Mouse (Mus musculus) kidney, postnatal 0 days (tissue): ENCODE data around the gene Rnf26. TPM values are rescaled to one million over a fixed set of nuclear protein-coding genes. Genes with fewer than 3 reads are reported as not detected.

ENCODE experiments used
- ATAC-seq: fragments of 200-750 bp; cut with Nextera tagmentation; replicated peaks from 2 replicates; pipeline ENCODE4 v1.8.0; 2017; ENCODE audit warnings: low read depth, moderate number of reproducible peaks, moderate TSS enrichment, moderate library complexity; ENCODE audit not compliant: low FRiP score
- DNase-seq: peaks from one replicate; pipeline ENCODE4 v3.0.0-alpha.2; 2016; ENCODE audit warnings: low spot score
- H3K27ac ChIP-seq: fragments of 300-500 bp; sonication (generic); 2 replicates; pipeline ENCODE4 v1.5.1; 2014; ENCODE audit warnings: mild to moderate bottlenecking
- H3K27me3 ChIP-seq: fragments of 300-500 bp; sonication (generic); 2 replicates; pipeline ENCODE4 v1.6.1; 2014; ENCODE audit warnings: low read length, mixed read lengths; ENCODE audit not compliant: insufficient read depth
- H3K36me3 ChIP-seq: fragments of 300-500 bp; sonication (generic); 2 replicates; pipeline ENCODE4 v1.6.1; 2014; ENCODE audit warnings: low read length, mixed read lengths; ENCODE audit not compliant: insufficient read depth
- H3K4me1 ChIP-seq: fragments of 300-500 bp; sonication (generic); replicated peaks from 2 replicates; pipeline ENCODE4 v1.6.1; 2014; ENCODE audit warnings: antibody characterized with exemption, low read length, mixed read lengths; ENCODE audit not compliant: insufficient read depth
- H3K4me2 ChIP-seq: fragments of 300-500 bp; sonication (generic); 2 replicates; pipeline ENCODE4 v1.6.1; 2014; ENCODE audit warnings: mild to moderate bottlenecking, low read length, moderate library complexity, mixed read lengths
- H3K4me3 ChIP-seq: fragments of 300-500 bp; sonication (generic); replicated peaks from 2 replicates; pipeline ENCODE4 v1.5.1; 2014; ENCODE audit warnings: low read depth, low read length
- H3K9ac ChIP-seq: fragments of 300-500 bp; sonication (generic); 2 replicates; pipeline ENCODE4 v1.6.1; 2014; ENCODE audit warnings: low read depth, low read length
- H3K9me3 ChIP-seq: fragments of 300-500 bp; sonication (generic); replicated peaks from 2 replicates; pipeline ENCODE4 v1.6.1; 2016; ENCODE audit warnings: low read length, inconsistent platforms, mixed read lengths
- CTCF ChIP-seq: IDR thresholded peaks from 2 replicates; pipeline ENCODE4 v1.5.1; 2016; ENCODE audit warnings: antibody characterized with exemption, low read depth, mild to moderate bottlenecking, moderate library complexity
- WGBS: fragments of 180-500 bp; shearing (Covaris S2); extraction: QIAGEN DNeasy Blood & Tissue Kit; methylation state at CpG from one replicate; pipeline ENCODE4 v1.1.7; 2014; 5-methylcytosine and 5-hydroxymethylcytosine counted together
- polyA plus RNA-seq: library from polyadenylated mRNA; unstranded; fragments of >200 nt; fragmentation: Nextera tagmentation; extraction: Ambion mirVana; gene quantifications from 2 replicates; pipeline ENCODE4 v1.2.1, GENCODE M21; 2015

Rnf26 gene
- polyA plus RNA-seq, 1 experiment from 2014 or later, result 46.6 TPM

- H3K4me3 ChIP-seq, result no peak overlapping the region
- DNase-seq (no peak), ATAC-seq (no peak)
- peaks cover 10% of the 10 kb centered on the region; the same call in 1 of the 2 replicates for H3K4me1 ChIP-seq
- 27% methylated on average over 11 of the region's 11 CpGs for WGBS
- no peaks in the 10 kb centered on the region for H3K9me3 ChIP-seq
- TF ChIP-seq CTCF, result no peak
- H3K36me3 ChIP-seq, result no peaks in the 10 kb centered on the region
- no peak overlapping the region for H3K9ac ChIP-seq
- no peaks in the 10 kb centered on the region for H3K27me3 ChIP-seq
- H3K4me2 ChIP-seq, result no peak overlapping the region
- H3K27ac ChIP-seq, result no peak overlapping the region
Observed at GRCm38 (mm10) chr9:44071914-44072598, 41.3 kb downstream of the Rnf26 start.

- Histone ChIP-seq H3K9ac (no peak overlapping the region), H3K9me3 (no peaks in the 10 kb centered on the region), H3K27me3 (no peaks in the 10 kb centered on the region), H3K36me3 (no peaks in the 10 kb centered on the region), H3K4me2 (no peak overlapping the region), H3K4me3 (no peak overlapping the region), H3K27ac (no peak overlapping the region), H3K4me1 (peaks cover 8% of the 10 kb centered on the region; the same call in 1 of the 2 replicates)
- ATAC-seq (no peak), DNase-seq (peak; percentile 47)
- 26% methylated on average over 8 of the region's 8 CpGs for WGBS
- no peak for TF ChIP-seq CTCF
Observed at GRCm38 (mm10) chr9:44070844-44071231, 42.5 kb downstream of the Rnf26 start.

- Histone ChIP-seq H3K4me1 (peaks cover 8% of the 10 kb centered on the region; the same call in 1 of the 2 replicates), H3K27me3 (no peaks in the 10 kb centered on the region), H3K27ac (no peak overlapping the region), H3K9ac (no peak overlapping the region), H3K4me3 (no peak overlapping the region), H3K9me3 (no peaks in the 10 kb centered on the region), H3K4me2 (no peak overlapping the region), H3K36me3 (no peaks in the 10 kb centered on the region)
- no peak for ATAC-seq
- no peak for TF ChIP-seq CTCF
- 58% methylated on average over 14 of the region's 14 CpGs for WGBS
- DNase-seq, result no peak
Observed at GRCm38 (mm10) chr9:44070113-44070843, 43.0 kb downstream of the Rnf26 start.

GRCm38 (mm10) chr9:44069252-44069651 lies 44.1 kb downstream of the Rnf26 start:
- H3K4me2 ChIP-seq, result no peak overlapping the region

GRCm38 (mm10) chr9:44067960-44068330 lies 45.4 kb downstream of the Rnf26 start:
- H3K4me1 ChIP-seq, result peaks cover 8% of the 10 kb centered on the region; the same call in 1 of the 2 replicates
- DNase-seq, result no peak
- H3K36me3 ChIP-seq, result no peaks in the 10 kb centered on the region
- H3K27me3 ChIP-seq, result no peaks in the 10 kb centered on the region
- 86% methylated on average over 6 of the region's 6 CpGs for WGBS
- H3K9ac ChIP-seq, result no peak overlapping the region
- no peak overlapping the region for H3K4me2 ChIP-seq
- no peak for TF ChIP-seq CTCF
- ATAC-seq, result no peak
- no peak overlapping the region for H3K4me3 ChIP-seq
- no peak overlapping the region for H3K27ac ChIP-seq
- no peaks in the 10 kb centered on the region for H3K9me3 ChIP-seq

More at GRCm38 (mm10) chr9:44069252-44069651, 44.1 kb downstream of the Rnf26 start:
- no peak for ATAC-seq
- Histone ChIP-seq H3K4me1 (peaks cover 8% of the 10 kb centered on the region; the same call in 1 of the 2 replicates), H3K36me3 (no peaks in the 10 kb centered on the region), H3K27ac (no peak overlapping the region), H3K9me3 (no peaks in the 10 kb centered on the region), H3K4me3 (no peak overlapping the region), H3K27me3 (no peaks in the 10 kb centered on the region), H3K9ac (no peak overlapping the region)
- no peak for DNase-seq
- no peak for TF ChIP-seq CTCF
- 18% methylated on average over 7 of the region's 7 CpGs for WGBS

GRCm38 (mm10) chr9:44067241-44067959 lies 45.9 kb downstream of the Rnf26 start:
- Histone ChIP-seq H3K27me3 (no peaks in the 10 kb centered on the region), H3K9me3 (no peaks in the 10 kb centered on the region), H3K4me1 (peaks cover 4% of the 10 kb centered on the region; the same call in 1 of the 2 replicates), H3K36me3 (no peaks in the 10 kb centered on the region), H3K9ac (peak overlapping the region; percentile 18), H3K4me3 (peak overlapping the region; percentile 39), H3K27ac (no peak overlapping the region), H3K4me2 (peak overlapping the region; percentile 57)
- 7% methylated on average over 15 of the region's 15 CpGs for WGBS
- no peak for TF ChIP-seq CTCF
- ATAC-seq, result peak; percentile 11; the same call in 1 of the 2 replicates
- DNase-seq, result peak; percentile 51
